Comparison of ENCODE assay signal across 12 mouse cellular contexts in the genomic region with DNA sequence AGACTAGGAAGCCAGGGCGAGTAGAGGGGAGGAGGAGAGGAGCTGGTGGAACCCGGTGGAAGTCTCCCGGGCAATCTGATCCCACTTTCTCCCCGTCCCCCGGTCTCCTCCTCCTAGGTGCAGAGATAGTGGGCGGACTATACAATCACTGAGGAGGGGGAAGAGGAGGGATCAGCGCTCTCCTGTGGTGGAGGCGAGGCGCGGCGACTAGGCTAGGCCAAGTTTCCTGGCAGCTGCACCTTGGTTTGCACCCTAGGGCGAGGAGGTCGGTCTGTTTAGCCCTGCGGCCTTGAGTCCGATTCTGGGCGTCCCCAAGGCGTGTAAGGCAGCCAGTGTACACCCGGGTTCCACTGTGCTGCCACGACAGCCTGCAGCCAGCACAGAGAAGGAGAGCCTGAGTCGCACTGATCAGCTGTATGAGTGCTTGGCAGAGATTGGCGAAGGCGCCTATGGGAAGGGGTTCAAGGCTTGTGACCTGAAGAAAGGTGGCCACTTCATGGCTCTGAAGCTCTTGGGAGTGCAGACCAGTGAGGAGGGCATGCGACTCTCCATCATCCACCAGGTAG. TPM values are rescaled to one million over a fixed set of nuclear protein-coding genes. Genes with fewer than 3 reads are reported as not detected.
A peak's percentile ranks its signal among the peaks of the same experiment; 100 is the strongest.
DNase-seq lines count a peak whose midpoint lies in the region; ATAC-seq and TF ChIP-seq lines count a peak whose summit lies in the region.
"Not testable (repeated sequence)": the region's sequence is repeated elsewhere in the genome, so short reads cannot be mapped to it uniquely, and the experiment has no call there.
"Had no signal": no experiment of that assay in that cellular context is flagged by ENCODE, and none has a peak within 500 bp of the region (broad histone marks: within the 10 kb centered on the region; RNA-seq: fewer than 3 reads in every experiment).

No protein-coding gene starts in this region.

- peak overlapping the region; percentile 52 for H3K4me2 ChIP-seq in embryonic facial prominence, embryonic 14.5 days (ENCODE audit: low read depth, low read length)
- peak overlapping the region; percentile 69 for H3K4me2 ChIP-seq in heart, embryonic 12.5 days
- H3K4me2 ChIP-seq in hindbrain, postnatal 0 days (ENCODE audit: low read depth, low read length): peak overlapping the region; percentile 45
- peak overlapping the region; percentile 56 for H3K4me2 ChIP-seq in limb, embryonic 13.5 days (replicated peaks)

- not testable (repeated sequence) for H3K27me3 ChIP-seq in embryonic facial prominence, embryonic 14.5 days (replicated peaks; ENCODE audit: control insufficient read depth, insufficient read depth, low read length); heart, embryonic 12.5 days (replicated peaks); hindbrain, postnatal 0 days (ENCODE audit: insufficient read depth, low read length); limb, embryonic 13.5 days; midbrain, embryonic 10.5 days (ENCODE audit: low read depth, poor library complexity, severe bottlenecking)

- WGBS in embryonic facial prominence, embryonic 14.5 days: 12% methylated on average over 19 of the region's 23 CpGs
- WGBS in heart, embryonic 12.5 days: 11% methylated on average over 21 of the region's 23 CpGs
- WGBS in hindbrain, postnatal 0 days: 10% methylated on average over 22 of the region's 23 CpGs
- 12% methylated on average over 23 of the region's 23 CpGs for WGBS in limb, embryonic 13.5 days
- 9% methylated on average over 22 of the region's 23 CpGs for WGBS in midbrain, embryonic 10.5 days

- not testable (repeated sequence) for TF ChIP-seq CTCF in hindbrain, postnatal 0 days (IDR thresholded peaks at IDR 0.05; ENCODE audit: low read depth)

- peak overlapping the region; percentile 24 for H3K4me3 ChIP-seq in embryonic facial prominence, embryonic 14.5 days (ENCODE audit: low read depth, low read length)
- peak overlapping the region; percentile 34 for H3K4me3 ChIP-seq in heart, embryonic 12.5 days
- H3K4me3 ChIP-seq in hindbrain, postnatal 0 days (ENCODE audit: low read length): peak overlapping the region; percentile 18
- peak overlapping the region; percentile 21 for H3K4me3 ChIP-seq in limb, embryonic 13.5 days
- H3K4me3 ChIP-seq in midbrain, embryonic 10.5 days: peak overlapping the region; percentile 41

- H3K4me1 ChIP-seq in embryonic facial prominence, embryonic 14.5 days (ENCODE audit: control insufficient read depth, insufficient read depth, low read length); heart, embryonic 12.5 days (replicated peaks); hindbrain, postnatal 0 days (ENCODE audit: insufficient read depth, low read length); limb, embryonic 13.5 days: not testable (repeated sequence)
- H3K4me1 ChIP-seq in midbrain, embryonic 10.5 days: peaks cover 10% of the 10 kb centered on the region

- not testable (repeated sequence) for H3K9me3 ChIP-seq in embryonic facial prominence, embryonic 14.5 days (ENCODE audit: control insufficient read depth, low read length); heart, embryonic 12.5 days (replicated peaks); hindbrain, postnatal 0 days (ENCODE audit: low read length); limb, embryonic 13.5 days; midbrain, embryonic 10.5 days (replicated peaks)

- H3K36me3 ChIP-seq in embryonic facial prominence, embryonic 14.5 days (ENCODE audit: control insufficient read depth, insufficient read depth, low read length); heart, embryonic 12.5 days; hindbrain, postnatal 0 days (ENCODE audit: insufficient read depth, low read length); limb, embryonic 13.5 days; midbrain, embryonic 10.5 days: not testable (repeated sequence)

- not testable (repeated sequence) for H3K27ac ChIP-seq in embryonic facial prominence, embryonic 14.5 days (replicated peaks; ENCODE audit: low read depth, low read length); heart, embryonic 12.5 days (ENCODE audit: poor library complexity, severe bottlenecking); hindbrain, postnatal 0 days; limb, embryonic 13.5 days; midbrain, embryonic 10.5 days (replicated peaks)

- peak; percentile 68; the same call in 1 of the 2 replicates for ATAC-seq in embryonic facial prominence, embryonic 14.5 days (ENCODE audit: low read depth)
- peak; percentile 66 for ATAC-seq in heart, embryonic 12.5 days (ENCODE audit: insufficient number of reproducible peaks, low FRiP score)
- ATAC-seq in hindbrain, postnatal 0 days: peak; percentile 87
- ATAC-seq in limb, embryonic 13.5 days (ENCODE audit: low FRiP score, low read depth): peak; percentile 67; the same call in 1 of the 2 replicates

- DNase-seq in adrenal gland, postnatal 36 days: peak; percentile 2 to 19
- DNase-seq in embryonic facial prominence, embryonic 14.5 days (ENCODE audit: low spot score): peak; percentile 16
- DNase-seq in hindbrain, postnatal 0 days (ENCODE audit: low spot score): peak; percentile 8
- peak; percentile 21 for DNase-seq in midbrain, embryonic 10.5 days (ENCODE audit: low spot score)
- DNase-seq in ovary, adult 18-20 months (ENCODE audit: low spot score): peak; percentile 12

- H3K9ac ChIP-seq in embryonic facial prominence, embryonic 14.5 days (ENCODE audit: low read depth, low read length): peak overlapping the region; percentile 46
- not testable (repeated sequence) for H3K9ac ChIP-seq in heart, embryonic 12.5 days; hindbrain, postnatal 0 days (replicated peaks; ENCODE audit: low read length)
- peak overlapping the region; percentile 25; the same call in 1 of the 2 replicates for H3K9ac ChIP-seq in limb, embryonic 13.5 days

RNA-seq across cellular contexts. Expression of a gene that starts 12.4 kb away (rescaled TPM):
- not detected for total RNA-seq in adrenal gland, postnatal 36 days (2021)
- not detected in 2 replicates for polyA plus RNA-seq in embryonic facial prominence, embryonic 14.5 days (2014; fragmentation: Nextera tagmentation; extraction: Ambion mirVana)
- polyA plus RNA-seq in heart, embryonic 12.5 days (2016; fragmentation: Nextera tagmentation; extraction: Ambion mirVana): not detected in 2 replicates
- not detected in 2 replicates for total RNA-seq in hindbrain, postnatal 0 days (2014; rRNA removed)
- not detected in 2 replicates for polyA plus RNA-seq in hindbrain, postnatal 0 days (2015; fragmentation: Nextera tagmentation; extraction: Ambion mirVana)
- polyA plus RNA-seq in limb, embryonic 13.5 days (2015; fragmentation: Nextera tagmentation; extraction: Ambion mirVana): not detected in 2 replicates
- not detected in 2 replicates for polyA plus RNA-seq in midbrain, embryonic 10.5 days (2016; fragmentation: Nextera tagmentation; extraction: Ambion mirVana)
- total RNA-seq: CH12.LX; granulocyte monocyte progenitor cell, adult 5-6 weeks; layer of hippocampus, adult 18-20 months had no signal
- polyA plus RNA-seq: activated CD4-positive, CD25-positive, alpha-beta regulatory T cell, adult 4 months; urinary bladder, adult 2 months had no signal

RNA-seq across cellular contexts. Expression of a gene that starts 49.3 kb away (rescaled TPM):
- total RNA-seq in adrenal gland, postnatal 36 days (2021): not detected
- polyA plus RNA-seq in embryonic facial prominence, embryonic 14.5 days (2014; fragmentation: Nextera tagmentation; extraction: Ambion mirVana): not detected in 2 replicates
- not detected in 2 replicates for polyA plus RNA-seq in heart, embryonic 12.5 days (2016; fragmentation: Nextera tagmentation; extraction: Ambion mirVana)
- total RNA-seq in hindbrain, postnatal 0 days (2014; rRNA removed): not detected in 2 replicates
- not detected in 2 replicates for polyA plus RNA-seq in hindbrain, postnatal 0 days (2015; fragmentation: Nextera tagmentation; extraction: Ambion mirVana)
- polyA plus RNA-seq in limb, embryonic 13.5 days (2015; fragmentation: Nextera tagmentation; extraction: Ambion mirVana): not detected in 2 replicates
- not detected in 2 replicates for polyA plus RNA-seq in midbrain, embryonic 10.5 days (2016; fragmentation: Nextera tagmentation; extraction: Ambion mirVana)
- total RNA-seq: granulocyte monocyte progenitor cell, adult 5-6 weeks; layer of hippocampus, adult 18-20 months had no signal
- polyA plus RNA-seq: activated CD4-positive, CD25-positive, alpha-beta regulatory T cell, adult 4 months; urinary bladder, adult 2 months had no signal
